Mouse (Mus musculus) stomach, embryonic 15.5 days (tissue): Measurements from ENCODE around the gene Aldh1a3. TPM values are rescaled to one million over a fixed set of nuclear protein-coding genes. Genes with fewer than 3 reads are reported as not detected.

Experiments used
- microRNA-seq: library from miRNA; unstranded; fragments of <30 nt; microRNA quantifications from one replicate; pipeline ENCODE4, GENCODE M21; 2016
- polyA plus RNA-seq: library from polyadenylated mRNA; unstranded; fragments of >200 nt; fragmentation: Nextera tagmentation; extraction: Ambion mirVana; gene quantifications from 2 replicates; pipeline ENCODE4 v1.2.1, GENCODE M21; 2015

The Aldh1a3 gene
- polyA plus RNA-seq, 1 experiment from 2014 or later: 9.5 TPM

Small RNA genes lying within 50 kb of the gene (microRNA-seq; reads per million reads assigned to microRNA genes)
- not detected for gene Mir7057

Other genes with a start within 250 kb of the Aldh1a3 start
- gene Gm10974, start 61.6 kb downstream of the Aldh1a3 start, polyA plus RNA-seq: not detected in 2 replicates
- 19.5 and 19.7 TPM in 2 replicates for gene Lrrk1, start 39.2 kb downstream of the Aldh1a3 start, polyA plus RNA-seq